Mouse (Mus musculus): Measurements from ENCODE around the gene Rhbdf1.

Rhbdf1 gene

DNA sequence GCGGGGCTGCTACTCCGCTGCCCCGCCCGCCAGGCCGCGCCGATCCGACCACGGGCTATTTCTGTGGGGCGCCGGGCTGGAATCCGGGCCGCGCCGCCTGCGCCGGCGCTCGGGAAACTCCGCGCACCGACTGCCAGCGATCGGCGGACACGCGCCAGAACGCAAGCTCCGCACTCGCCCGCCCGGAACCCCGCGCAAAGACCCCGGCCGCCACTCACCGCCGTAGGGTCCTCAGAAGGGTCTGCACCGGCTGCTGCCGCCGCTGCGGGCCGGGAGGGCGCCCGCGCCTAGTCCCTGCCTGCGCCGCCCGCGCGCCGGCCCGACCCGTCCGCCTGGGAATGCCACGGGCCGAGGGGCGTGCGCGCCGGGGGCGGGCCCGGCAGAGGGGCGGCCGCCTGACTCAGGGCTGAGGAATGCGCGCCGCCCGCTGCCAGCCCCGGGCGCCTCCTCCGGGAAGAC, at the start of gene Rhbdf1:
Gene Rhbdf1 (minus strand): TSS at position 350 of the 459 bp plus-strand sequence.
- DNase-seq: peak; percentile 77 to 87

GRCm38 (mm10) chr11:32271178-32271577, 49.1 kb upstream of the Rhbdf1 start:
- DNase-seq: no peak

GRCm38 (mm10) chr11:32268952-32269351, 46.9 kb upstream of the Rhbdf1 start:
- no peak for DNase-seq

- no peak for DNase-seq
These were observed 45.9 kb upstream of the Rhbdf1 start for GRCm38 (mm10) chr11:32267964-32268363.

DNA sequence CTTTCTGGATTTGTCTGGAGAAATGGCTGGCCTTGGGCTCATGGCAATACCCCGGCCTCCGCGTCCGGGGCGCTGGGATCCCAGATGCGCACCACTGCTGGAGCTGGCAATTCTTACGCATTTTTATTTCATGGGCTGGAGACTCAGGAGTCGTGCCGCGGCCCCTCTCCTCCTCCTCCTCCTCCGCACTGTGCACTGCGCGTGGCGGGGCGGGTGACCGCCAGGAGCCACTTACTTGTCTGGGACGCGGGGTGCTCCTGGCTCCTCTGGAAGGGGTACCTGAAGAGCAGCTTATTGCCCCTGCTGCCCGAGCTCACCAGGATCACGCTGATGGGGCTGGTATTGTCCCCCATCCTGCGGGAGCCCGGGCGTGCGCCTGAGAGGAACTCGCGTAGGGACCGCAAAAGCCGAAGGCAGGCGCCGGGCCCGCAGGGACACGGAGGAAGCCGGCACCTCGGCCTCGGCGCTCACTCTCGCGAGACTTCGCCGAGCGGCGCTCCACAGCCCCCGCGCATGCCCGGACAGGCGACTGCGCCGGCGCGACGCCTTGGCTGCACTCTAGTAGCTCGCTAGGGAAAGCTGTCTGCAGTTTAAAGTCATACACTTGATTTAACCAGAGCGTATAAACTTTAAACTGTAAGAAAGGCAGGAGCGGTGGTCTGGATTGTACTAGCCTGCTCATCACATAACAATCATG, 45.2 kb upstream of the Rhbdf1 start, which contains the start of gene Nprl3:
Gene Nprl3 (minus strand): TSS at position 520 of the 697 bp plus-strand sequence.
- peak; percentile 97 to 98 for DNase-seq

DNA sequence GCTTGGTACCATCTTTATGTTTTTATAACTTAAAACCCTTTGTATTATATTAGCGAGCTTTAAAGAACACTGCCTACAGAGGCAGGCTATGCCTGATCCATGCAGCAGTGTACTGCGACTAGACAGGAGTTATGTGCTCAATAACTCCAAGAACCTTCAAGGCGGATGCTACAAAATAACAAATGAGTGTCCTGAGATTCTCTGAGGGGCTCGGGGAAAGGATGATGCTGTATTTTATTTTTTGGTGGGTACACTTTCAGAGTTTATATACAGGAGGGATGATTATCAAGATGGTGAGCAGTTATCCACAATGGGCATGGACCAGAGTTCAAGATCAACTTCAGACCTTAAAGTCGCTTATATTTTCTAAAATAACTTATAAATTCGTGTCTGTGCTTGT, 44.7 kb upstream of the Rhbdf1 start:
- DNase-seq: no peak

- no peak for DNase-seq
These were observed 44.1 kb upstream of the Rhbdf1 start for GRCm38 (mm10) chr11:32266194-32266593.

DNA sequence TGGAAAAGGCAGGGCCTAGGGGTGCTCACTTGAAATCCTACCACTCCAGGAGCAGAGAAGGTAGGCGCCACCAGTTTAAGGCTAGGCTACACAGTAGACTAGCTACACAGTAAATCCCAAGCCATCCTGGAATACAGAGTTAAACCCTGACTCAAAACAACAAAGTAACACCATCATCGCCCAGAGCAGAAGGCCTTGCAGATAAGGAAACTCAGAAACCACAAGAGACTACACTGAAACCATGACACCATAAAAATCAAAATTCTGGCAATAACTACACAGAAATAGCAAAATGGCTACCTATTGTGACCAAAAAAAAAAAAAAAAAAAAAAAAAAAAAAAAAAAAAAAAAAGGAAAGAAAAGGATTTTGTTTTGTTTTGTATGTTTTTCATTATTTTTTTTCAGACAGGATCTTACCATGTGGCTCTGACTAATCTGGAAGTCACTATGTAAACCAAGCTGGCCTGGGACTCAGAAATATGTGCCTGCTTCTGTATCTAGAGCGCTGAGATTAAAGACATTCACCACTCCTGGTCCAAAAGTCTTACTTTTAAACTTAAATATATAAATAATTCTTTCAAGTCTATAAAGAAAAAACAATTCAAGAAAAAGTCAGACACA, 43.1 kb upstream of the Rhbdf1 start:
- DNase-seq: no peak

DNA sequence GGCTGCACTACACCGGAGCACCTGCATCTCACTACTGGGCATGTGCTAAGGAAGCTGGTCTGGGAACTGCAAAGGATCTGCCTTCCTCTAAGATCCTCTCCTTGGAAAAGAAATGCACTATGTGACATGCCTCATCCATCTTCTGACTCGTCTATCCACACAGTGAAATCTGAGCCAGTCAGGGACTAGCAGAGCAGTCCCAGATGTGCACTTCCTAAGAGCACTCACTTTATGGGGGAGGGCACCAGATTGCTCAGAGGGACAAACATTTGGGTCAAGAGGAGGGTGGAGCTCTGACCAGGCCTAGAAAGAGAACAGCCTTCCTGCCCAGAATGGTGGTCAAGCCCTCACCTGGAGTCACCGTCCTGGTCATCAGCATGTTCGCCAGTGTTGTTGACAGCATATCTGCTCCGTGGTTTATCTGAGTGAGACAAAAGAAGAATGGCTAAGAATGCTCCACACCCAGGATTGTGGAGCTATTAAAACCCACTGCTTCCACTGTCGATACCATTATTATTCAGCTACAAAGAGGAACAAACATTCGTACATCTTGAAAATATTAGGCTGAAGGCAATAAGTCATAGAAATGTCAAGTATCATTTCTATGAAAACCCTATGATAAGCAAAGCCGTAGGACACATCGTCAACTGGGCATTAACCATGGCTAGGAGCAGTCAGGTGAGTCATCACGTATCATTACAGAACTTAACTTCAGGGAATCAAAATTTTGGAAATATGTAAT, 40.7 kb upstream of the Rhbdf1 start:
- DNase-seq: no peak

DNA sequence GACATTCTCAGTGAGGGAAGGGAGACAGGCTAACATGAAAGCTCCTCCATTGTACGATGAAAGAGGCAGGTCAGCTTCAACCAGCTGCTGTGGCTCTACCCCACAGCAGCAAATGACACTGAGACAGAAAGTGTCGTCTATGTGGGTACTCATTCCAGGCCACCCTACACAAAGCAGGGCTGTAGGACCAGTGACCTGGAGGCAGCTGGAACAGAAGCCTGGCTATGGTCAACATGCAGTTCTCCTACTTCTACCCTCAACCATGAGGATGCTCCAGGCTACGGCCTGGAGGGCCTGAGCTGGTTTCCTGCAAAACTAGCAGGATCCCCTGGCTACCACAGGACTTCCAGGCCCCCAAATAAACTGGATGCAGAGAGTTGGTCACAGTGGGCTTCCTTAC, 34.5 kb upstream of the Rhbdf1 start:
- DNase-seq: no peak

DNA sequence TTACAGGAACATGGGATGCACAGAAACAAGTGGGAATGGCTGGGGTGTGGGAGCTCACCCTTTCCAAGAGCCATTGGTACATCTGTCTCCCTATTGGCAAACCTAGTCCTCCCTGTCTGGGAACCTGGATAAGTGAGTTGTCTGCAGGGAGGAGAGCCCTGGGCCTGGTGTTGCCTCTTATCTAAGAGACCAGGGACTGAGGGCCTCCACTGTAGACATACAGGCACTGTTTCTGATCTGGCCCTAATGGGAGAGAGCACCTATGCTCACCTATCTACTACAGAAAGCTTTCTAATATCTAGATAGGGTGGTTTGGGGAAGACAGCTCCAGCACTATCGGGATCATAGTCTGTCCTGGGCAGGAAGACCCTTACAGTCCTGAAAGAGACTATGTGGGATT, 34.0 kb upstream of the Rhbdf1 start:
- no peak for DNase-seq

DNA sequence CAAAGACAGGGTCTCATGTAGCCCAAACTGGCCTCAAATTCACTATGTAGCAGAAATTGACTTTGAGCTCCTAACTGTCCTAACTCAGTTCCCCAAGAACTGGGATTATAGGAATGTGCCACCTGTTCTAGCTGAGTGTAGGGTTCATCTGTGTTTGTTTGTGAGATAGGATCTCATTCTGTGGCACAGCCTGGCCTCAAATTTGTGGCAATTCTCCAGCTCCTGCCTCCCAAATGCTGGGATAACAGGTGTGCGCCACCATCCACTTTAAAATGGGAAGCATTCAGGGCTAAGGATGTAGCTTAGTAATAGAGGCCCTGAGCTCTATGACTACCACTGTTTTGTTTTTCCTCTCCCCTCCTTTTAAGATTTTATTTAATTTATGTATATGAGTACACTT, 31.0 kb upstream of the Rhbdf1 start:
- DNase-seq: no peak

GRCm38 (mm10) chr11:32250880-32251763, 29.0 kb upstream of the Rhbdf1 start:
- DNase-seq: no peak

DNA sequence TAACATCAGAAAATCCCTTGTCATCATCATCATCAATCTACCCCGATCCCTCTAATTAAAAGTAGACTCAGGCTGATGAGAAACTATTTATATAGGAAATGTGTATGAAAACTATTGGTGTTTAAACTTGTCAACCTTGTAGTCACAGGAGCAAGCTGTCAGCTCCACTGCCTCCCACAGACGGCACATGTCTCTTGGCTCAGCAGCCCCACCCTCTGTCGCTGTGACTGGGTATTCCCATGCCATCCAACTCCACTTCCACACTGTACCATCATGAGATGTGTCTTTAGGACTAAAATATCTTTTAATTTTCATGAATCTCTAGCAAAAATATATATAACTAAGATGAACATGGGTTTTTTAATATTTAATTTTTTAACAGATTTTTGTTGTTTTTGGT, 26.2 kb upstream of the Rhbdf1 start:
- DNase-seq: no peak

- DNase-seq: no peak
These were observed 25.0 kb upstream of the Rhbdf1 start for GRCm38 (mm10) chr11:32247068-32247467.

DNA sequence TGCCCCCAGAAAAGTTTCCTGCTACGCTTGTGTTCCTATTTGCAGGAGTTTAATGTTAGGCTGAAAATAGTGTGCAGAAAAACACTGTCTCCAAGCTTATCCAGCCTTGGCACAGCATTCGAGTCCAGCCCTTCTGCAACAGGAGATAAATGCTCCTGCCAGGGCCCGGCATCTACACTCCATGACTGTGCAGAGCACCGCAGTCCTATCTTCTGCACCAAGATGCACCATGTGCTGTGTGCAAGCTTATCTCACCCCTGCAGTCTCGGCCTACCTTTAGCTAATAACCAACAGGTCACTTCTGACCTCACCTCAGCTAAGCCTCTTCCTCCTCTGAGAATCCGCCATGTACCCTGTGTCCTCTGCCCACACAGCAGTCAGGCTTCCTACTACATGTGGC, 23.5 kb upstream of the Rhbdf1 start:
- DNase-seq: no peak

DNA sequence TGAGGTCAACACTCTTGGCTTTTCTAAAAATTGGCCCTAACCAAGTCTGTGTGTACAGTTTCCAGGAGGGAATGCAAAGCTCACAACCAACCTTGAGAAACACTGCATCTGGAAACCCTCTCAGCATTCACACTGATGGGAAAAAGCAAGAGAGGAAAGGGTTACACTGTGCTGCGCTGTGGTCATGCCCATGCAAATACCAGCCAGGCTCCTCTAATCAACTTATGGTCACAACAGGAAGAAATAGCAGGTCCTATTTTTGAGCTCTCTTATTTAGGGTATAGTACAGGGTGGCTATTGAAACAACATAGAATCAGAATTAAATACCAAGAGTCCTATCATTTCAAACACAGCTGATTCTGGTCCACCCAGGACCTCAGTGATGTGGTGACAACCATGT, 22.5 kb upstream of the Rhbdf1 start:
- no peak for DNase-seq

DNA sequence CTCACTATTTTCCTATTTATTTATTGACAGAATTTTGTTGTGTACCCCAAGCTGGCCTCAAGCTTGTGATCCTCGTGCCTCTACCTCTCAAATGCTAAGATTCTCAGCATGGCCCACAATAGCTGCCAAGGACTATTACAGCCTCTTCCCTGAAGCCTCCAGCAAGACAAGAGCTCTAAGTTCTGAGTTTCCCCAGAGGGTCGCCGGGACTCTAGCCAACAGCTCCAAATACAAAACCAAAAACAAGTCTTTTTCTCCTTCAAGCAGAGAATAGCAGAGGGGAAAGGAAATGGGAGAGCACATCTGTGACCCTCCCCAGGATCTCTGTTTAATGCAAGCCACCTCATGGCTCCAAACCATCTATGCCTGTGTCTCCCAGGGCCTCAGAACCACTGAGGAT, 22.0 kb upstream of the Rhbdf1 start:
- no peak for DNase-seq

- DNase-seq: peak in 1 of 2 experiments; percentile 53
These were observed 21.3 kb upstream of the Rhbdf1 start for GRCm38 (mm10) chr11:32243205-32243955.

DNA sequence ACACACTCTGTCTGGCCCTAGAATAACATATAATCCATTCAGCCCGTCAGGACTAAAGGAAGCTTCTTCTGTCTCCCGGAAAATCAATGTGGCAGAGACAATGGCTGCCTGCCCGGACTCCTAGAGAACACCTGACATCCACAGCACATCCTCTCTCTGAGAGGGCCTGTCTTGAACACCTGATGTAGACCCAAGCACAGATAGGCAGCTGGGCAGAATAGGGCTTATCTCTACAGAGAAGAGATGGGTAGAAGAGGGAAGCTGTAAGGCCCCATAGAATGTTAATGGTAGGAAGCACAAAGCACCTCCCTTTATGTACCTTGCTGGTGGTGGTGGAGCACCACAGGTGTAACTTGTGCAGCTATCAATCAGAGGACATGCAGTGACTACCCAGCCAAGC, 20.1 kb upstream of the Rhbdf1 start:
- no peak for DNase-seq

GRCm38 (mm10) chr11:32241391-32241790, 19.3 kb upstream of the Rhbdf1 start:
- DNase-seq: peak; percentile 45 to 54

Data from kidney, postnatal 36 days (tissue).